Mouse (Mus musculus) testis, adult 2 months (tissue): ENCODE results near the gene AC134908.4.

Experiments
- CTCF ChIP-seq: fragments of 200-500 bp; IDR thresholded peaks from 2 replicates; pipeline ENCODE4 v1.5.1; 2012; ENCODE audit warnings: low read depth, mild to moderate bottlenecking, inconsistent platforms, low read length, moderate library complexity; ENCODE audit not compliant: control insufficient read depth, insufficient read depth, insufficient replicate concordance
- POLR2A ChIP-seq: fragments of 200-500 bp; IDR thresholded peaks from 2 replicates; pipeline ENCODE4 v1.6.1; 2012; ENCODE audit warnings: low read depth, mild to moderate bottlenecking, inconsistent platforms, low read length, moderate library complexity; ENCODE audit not compliant: control insufficient read depth

DNA sequence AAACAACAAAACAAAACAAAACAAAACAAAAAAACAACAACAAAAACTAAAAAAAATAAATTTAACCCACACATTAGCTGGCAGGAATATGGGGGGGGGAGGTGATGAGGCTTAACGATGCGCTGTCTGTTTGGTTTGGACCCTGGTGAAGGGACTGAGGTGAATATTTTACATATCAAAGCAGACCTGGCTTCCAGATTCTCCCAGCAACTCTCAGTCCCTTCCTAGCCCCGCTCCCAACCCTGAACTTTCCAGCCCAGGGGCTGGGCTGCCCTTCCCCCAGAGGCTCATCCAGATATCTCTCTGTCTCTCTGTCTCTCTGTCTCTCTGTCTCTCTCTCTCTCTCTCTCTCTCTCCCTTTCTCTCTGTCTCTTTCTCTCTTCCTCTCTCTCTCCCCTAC is 32.9 kb downstream of the AC134908.4 start:
- TF ChIP-seq CTCF (no peak), POLR2A (no peak)
